Mouse (Mus musculus) kidney, embryonic 14.5 days (tissue): ENCODE results near the gene Hspb11. TPM values are rescaled to one million over a fixed set of nuclear protein-coding genes. Genes with fewer than 3 reads are reported as not detected.

ENCODE experiments used
- ATAC-seq: fragments of 200-750 bp; cut with Nextera tagmentation; 2 replicates; pipeline ENCODE4 v1.8.0; 2017; ENCODE audit warnings: moderate number of reproducible peaks, mild to moderate bottlenecking, moderate TSS enrichment, moderate library complexity; ENCODE audit not compliant: low FRiP score, low TSS enrichment
- H3K27ac ChIP-seq: fragments of 300-500 bp; sonication (generic); 2 replicates; pipeline ENCODE4 v1.5.1; 2014; ENCODE audit warnings: low read depth, mild to moderate bottlenecking, low read length, moderate library complexity, mixed read lengths
- H3K27me3 ChIP-seq: fragments of 300-500 bp; sonication (generic); 2 replicates; pipeline ENCODE4 v1.6.1; 2014; ENCODE audit warnings: mild to moderate bottlenecking, low read length; ENCODE audit not compliant: control insufficient read depth, insufficient read depth
- H3K36me3 ChIP-seq: fragments of 300-500 bp; sonication (generic); 2 replicates; pipeline ENCODE4 v1.6.1; 2014; ENCODE audit warnings: low read length, mixed read lengths; ENCODE audit not compliant: control insufficient read depth, insufficient read depth
- H3K4me1 ChIP-seq: fragments of 300-500 bp; sonication (generic); 2 replicates; pipeline ENCODE4 v1.6.1; 2014; ENCODE audit warnings: low read length, mixed read lengths; ENCODE audit not compliant: control insufficient read depth, insufficient read depth
- H3K4me2 ChIP-seq: fragments of 300-500 bp; sonication (generic); replicated peaks from 2 replicates; pipeline ENCODE4 v1.6.1; 2014; ENCODE audit warnings: low read depth, mild to moderate bottlenecking, low read length
- H3K4me3 ChIP-seq: fragments of 300-500 bp; sonication (generic); 2 replicates; pipeline ENCODE4 v1.5.1; 2014; ENCODE audit warnings: mild to moderate bottlenecking, low read length
- H3K9ac ChIP-seq: fragments of 300-500 bp; sonication (generic); 2 replicates; pipeline ENCODE4 v1.6.1; 2014; ENCODE audit warnings: low read depth, mild to moderate bottlenecking, low read length, moderate library complexity
- H3K9me3 ChIP-seq: fragments of 300-500 bp; sonication (generic); 2 replicates; pipeline ENCODE4 v1.6.1; 2016; ENCODE audit warnings: low read length; ENCODE audit not compliant: control insufficient read depth
- WGBS: fragments of 180-500 bp; shearing (Covaris S2); extraction: QIAGEN DNeasy Blood & Tissue Kit; methylation state at CpG from one replicate; pipeline ENCODE4 v1.1.7; 2014; 5-methylcytosine and 5-hydroxymethylcytosine counted together
- polyA plus RNA-seq: library from polyadenylated mRNA; unstranded; fragments of >200 nt; fragmentation: Nextera tagmentation; extraction: Ambion mirVana; gene quantifications from 2 replicates; pipeline ENCODE4 v1.2.1, GENCODE M21; 2014

Hspb11 gene
- polyA plus RNA-seq, 1 experiment from 2014 or later: 39.6 TPM

- Histone ChIP-seq H3K4me3 (no peak overlapping the region), H3K27ac (no peak overlapping the region), H3K9ac (no peak overlapping the region), H3K9me3 (no peaks in the 10 kb centered on the region), H3K4me1 (no peaks in the 10 kb centered on the region), H3K4me2 (no peak overlapping the region), H3K36me3 (no peaks in the 10 kb centered on the region), H3K27me3 (no peaks in the 10 kb centered on the region)
- WGBS: 76% methylated on average over 5 of the region's 5 CpGs
- no peak for ATAC-seq
Observed at GRCm38 (mm10) chr4:107274511-107274910, 21.1 kb downstream of the Hspb11 start.

GRCm38 (mm10) chr4:107278188-107278707, 24.9 kb downstream of the Hspb11 start:
- H3K4me2 ChIP-seq: no peak overlapping the region
- ATAC-seq: no peak
- 12% methylated on average over 8 of the region's 8 CpGs for WGBS
- no peaks in the 10 kb centered on the region for H3K4me1 ChIP-seq
- H3K4me3 ChIP-seq: no peak overlapping the region
- no peaks in the 10 kb centered on the region for H3K9me3 ChIP-seq
- peaks cover 13% of the 10 kb centered on the region for H3K36me3 ChIP-seq
- H3K27ac ChIP-seq: no peak overlapping the region
- no peak overlapping the region for H3K9ac ChIP-seq
- H3K27me3 ChIP-seq: no peaks in the 10 kb centered on the region

DNA sequence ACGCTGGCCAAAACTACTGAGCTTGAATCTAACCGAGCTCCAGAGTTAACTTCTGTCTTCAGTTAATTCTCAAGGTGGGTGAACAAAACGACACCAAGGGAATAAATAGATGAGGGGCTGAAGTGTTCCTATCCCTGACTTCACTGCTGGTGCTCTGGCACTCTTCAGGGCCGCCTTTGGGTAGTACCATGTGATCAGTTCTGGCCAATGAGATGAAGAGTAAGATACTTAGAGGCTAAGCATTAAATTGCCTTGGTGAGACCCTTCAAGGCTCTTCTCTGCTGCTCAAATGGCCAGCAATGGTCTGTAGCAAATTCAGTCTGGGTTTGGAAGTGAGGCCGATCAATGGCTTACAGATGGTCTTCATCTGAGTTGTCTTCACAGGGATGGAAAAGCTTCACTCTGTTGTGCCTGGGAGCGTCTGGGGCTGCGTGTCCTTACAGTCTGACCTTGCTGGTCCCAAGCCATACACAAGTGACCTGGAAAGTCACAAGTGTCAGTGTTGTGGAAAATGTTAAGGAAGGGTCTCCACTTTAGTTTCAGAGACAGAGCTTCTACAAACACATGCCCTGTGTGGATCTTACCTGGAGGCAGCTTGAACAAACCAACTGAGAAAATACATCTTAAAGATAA, 27.6 kb downstream of the Hspb11 start:
- 83% methylated on average over 7 of the region's 7 CpGs for WGBS
- H3K4me3 ChIP-seq: no peak overlapping the region
- H3K9me3 ChIP-seq: no peaks in the 10 kb centered on the region
- ATAC-seq: no peak
- H3K27ac ChIP-seq: no peak overlapping the region
- no peak overlapping the region for H3K4me2 ChIP-seq
- H3K9ac ChIP-seq: no peak overlapping the region
- peaks cover 13% of the 10 kb centered on the region for H3K36me3 ChIP-seq
- no peaks in the 10 kb centered on the region for H3K4me1 ChIP-seq
- H3K27me3 ChIP-seq: no peaks in the 10 kb centered on the region

GRCm38 (mm10) chr4:107285446-107286200, 32.2 kb downstream of the Hspb11 start:
- WGBS: 55% methylated on average over 3 of the region's 3 CpGs
- no peaks in the 10 kb centered on the region for H3K27me3 ChIP-seq
- H3K4me1 ChIP-seq: no peaks in the 10 kb centered on the region
- no peaks in the 10 kb centered on the region for H3K9me3 ChIP-seq
- H3K27ac ChIP-seq: no peak overlapping the region
- H3K4me2 ChIP-seq: no peak overlapping the region
- H3K36me3 ChIP-seq: peaks cover 6% of the 10 kb centered on the region; the same call in 1 of the 2 replicates
- no peak overlapping the region for H3K9ac ChIP-seq
- H3K4me3 ChIP-seq: no peak overlapping the region
- ATAC-seq: no peak

GRCm38 (mm10) chr4:107286386-107286785, 33.0 kb downstream of the Hspb11 start:
- Histone ChIP-seq H3K36me3 (no peaks in the 10 kb centered on the region), H3K27me3 (no peaks in the 10 kb centered on the region), H3K4me2 (no peak overlapping the region), H3K4me3 (no peak overlapping the region), H3K27ac (no peak overlapping the region), H3K9ac (no peak overlapping the region), H3K4me1 (no peaks in the 10 kb centered on the region), H3K9me3 (no peaks in the 10 kb centered on the region)
- no peak for ATAC-seq
- WGBS: 93% methylated on average over 8 of the region's 8 CpGs

DNA sequence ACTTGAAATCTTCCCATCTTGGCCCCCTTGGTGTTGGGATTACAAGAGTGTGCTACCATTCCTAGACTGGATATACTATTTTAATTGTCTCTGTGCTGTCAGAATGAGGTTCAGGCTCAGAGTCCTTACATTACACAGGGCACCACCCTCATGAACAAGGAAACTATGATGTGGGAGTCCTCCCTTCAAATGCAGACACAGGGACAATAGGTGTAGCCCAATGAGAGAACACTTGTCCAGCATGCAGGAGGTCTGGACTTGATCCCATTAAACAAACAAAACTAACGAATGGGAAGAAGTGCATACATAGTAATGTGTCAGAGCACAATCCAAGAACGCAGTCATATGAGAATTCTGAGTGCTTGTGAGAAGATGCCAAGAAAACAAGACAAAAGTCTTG, 34.1 kb downstream of the Hspb11 start:
- Histone ChIP-seq H3K4me3 (no peak overlapping the region), H3K9me3 (no peaks in the 10 kb centered on the region), H3K9ac (no peak overlapping the region), H3K27ac (no peak overlapping the region), H3K36me3 (no peaks in the 10 kb centered on the region), H3K27me3 (no peaks in the 10 kb centered on the region), H3K4me2 (no peak overlapping the region), H3K4me1 (no peaks in the 10 kb centered on the region)
- WGBS: 85% methylated on average over 2 of the region's 2 CpGs
- no peak for ATAC-seq

GRCm38 (mm10) chr4:107291611-107292272, 38.3 kb downstream of the Hspb11 start:
- Histone ChIP-seq H3K9ac (no peak overlapping the region), H3K4me1 (no peaks in the 10 kb centered on the region), H3K4me3 (no peak overlapping the region), H3K27me3 (no peaks in the 10 kb centered on the region), H3K36me3 (no peaks in the 10 kb centered on the region), H3K27ac (no peak overlapping the region), H3K4me2 (no peak overlapping the region), H3K9me3 (no peaks in the 10 kb centered on the region)
- no peak for ATAC-seq
- WGBS: 82% methylated on average over 7 of the region's 7 CpGs

DNA sequence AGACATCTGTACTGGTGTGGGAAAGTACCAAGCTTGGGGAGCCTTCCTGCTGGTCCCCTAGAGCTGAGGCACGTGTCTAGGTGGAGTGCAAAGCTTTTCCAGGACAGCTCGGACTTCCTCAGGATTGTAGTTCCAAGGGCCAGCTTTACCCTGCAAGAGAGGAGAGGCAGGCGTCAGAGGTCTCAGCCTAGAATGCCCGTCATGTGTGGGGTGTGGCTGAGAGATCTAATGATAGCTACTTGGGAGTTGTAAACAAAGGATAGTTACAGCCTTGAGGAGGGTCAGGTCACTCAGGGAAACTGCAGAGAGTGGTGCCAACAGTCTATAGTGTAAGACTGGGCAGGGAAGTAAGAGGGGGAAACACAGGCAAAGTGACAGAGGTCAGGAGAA, 38.9 kb downstream of the Hspb11 start:
- H3K4me1 ChIP-seq: no peaks in the 10 kb centered on the region
- no peaks in the 10 kb centered on the region for H3K36me3 ChIP-seq
- WGBS: 22% methylated on average over 4 of the region's 4 CpGs
- H3K9ac ChIP-seq: no peak overlapping the region
- H3K9me3 ChIP-seq: no peaks in the 10 kb centered on the region
- no peak overlapping the region for H3K27ac ChIP-seq
- H3K27me3 ChIP-seq: no peaks in the 10 kb centered on the region
- H3K4me2 ChIP-seq: no peak overlapping the region
- no peak overlapping the region for H3K4me3 ChIP-seq
- ATAC-seq: no peak
